Mouse (Mus musculus): ENCODE measurements around the gene Hist1h2ag. TPM values are rescaled to one million over a fixed set of nuclear protein-coding genes. Genes with fewer than 3 reads are reported as not detected.

Gene Hist1h2ag
- polyA plus RNA-seq, 1 experiment from 2014 or later: 82.2 TPM

DNA sequence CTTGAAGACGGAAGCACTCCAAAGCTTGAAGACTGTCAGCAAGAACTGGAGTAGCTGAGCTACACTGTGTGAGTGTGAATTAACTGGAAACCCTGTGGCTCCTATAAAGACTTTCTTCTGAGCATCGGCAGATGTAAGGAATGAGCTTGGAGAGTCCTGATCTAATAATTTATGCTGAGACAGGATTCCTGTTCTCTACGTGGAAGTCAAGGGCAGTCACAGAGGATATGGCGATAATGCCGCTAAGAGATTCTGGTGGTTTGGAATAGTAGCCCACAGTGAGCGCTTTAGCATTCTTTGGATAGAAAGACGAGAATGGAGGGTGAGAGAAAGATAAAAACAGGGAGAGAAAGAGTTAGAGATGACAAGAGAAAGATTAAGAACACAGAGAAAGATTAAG, 34.9 kb downstream of the Hist1h2ag start:
- WGBS: 44% methylated on average over 7 of the region's 7 CpGs
- no peaks in the 10 kb centered on the region for H3K36me3 ChIP-seq (ENCODE audit: insufficient read depth)
- no peak overlapping the region for H3K4me3 ChIP-seq (ENCODE audit: low read depth, low read length)
- DNase-seq (no peak), ATAC-seq (ENCODE audit: insufficient read depth) (no peak)
- TF ChIP-seq CTCF (IDR thresholded peaks at IDR 0.05; ENCODE audit: low read depth): no peak
- no peak overlapping the region for H3K4me2 ChIP-seq
- H3K9me3 ChIP-seq (ENCODE audit: low read depth, low read length): no peaks in the 10 kb centered on the region
- H3K9ac ChIP-seq: no peak overlapping the region
- H3K4me1 ChIP-seq (ENCODE audit: insufficient read depth): no peaks in the 10 kb centered on the region
- H3K27ac ChIP-seq (ENCODE audit: low read depth): no peak overlapping the region
- H3K27me3 ChIP-seq (ENCODE audit: insufficient read depth, low read length): peaks cover 81% of the 10 kb centered on the region

DNA sequence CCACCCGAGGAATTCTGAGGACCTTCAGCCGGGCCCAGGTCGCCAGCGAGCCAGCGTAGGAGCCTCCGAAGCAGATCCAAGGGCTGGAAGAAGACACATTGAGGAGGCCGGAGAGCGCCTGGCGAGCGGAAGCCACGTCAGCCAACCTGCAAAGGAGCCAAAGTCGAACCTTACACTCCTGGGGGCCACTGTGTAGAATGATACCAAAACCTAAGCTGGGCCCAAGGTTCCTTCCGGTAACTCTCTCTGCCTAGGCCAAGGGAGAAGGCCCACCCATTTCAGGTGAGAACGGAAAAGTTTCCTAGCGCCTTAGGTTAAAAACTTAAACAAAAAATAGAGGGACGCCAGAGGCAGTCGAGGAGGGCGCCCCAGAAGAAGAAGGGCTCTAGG, 35.6 kb downstream of the Hist1h2ag start:
- peaks cover 75% of the 10 kb centered on the region for H3K27me3 ChIP-seq (ENCODE audit: insufficient read depth, low read length)
- H3K4me3 ChIP-seq (ENCODE audit: low read depth, low read length): peak overlapping the region; percentile 56
- 2% methylated on average over 18 of the region's 18 CpGs for WGBS
- no peaks in the 10 kb centered on the region for H3K36me3 ChIP-seq (ENCODE audit: insufficient read depth)
- no peak overlapping the region for H3K9ac ChIP-seq
- no peaks in the 10 kb centered on the region for H3K4me1 ChIP-seq (ENCODE audit: insufficient read depth)
- no peaks in the 10 kb centered on the region for H3K9me3 ChIP-seq (ENCODE audit: low read depth, low read length)
- no peak overlapping the region for H3K27ac ChIP-seq (ENCODE audit: low read depth)
- DNase-seq (no peak), ATAC-seq (ENCODE audit: insufficient read depth) (0 out of 2 replicates have a peak, but pooled peaks have one; percentile 5)
- H3K4me2 ChIP-seq: peak overlapping the region; percentile 95
- no peak for TF ChIP-seq CTCF (IDR thresholded peaks at IDR 0.05; ENCODE audit: low read depth)

DNA sequence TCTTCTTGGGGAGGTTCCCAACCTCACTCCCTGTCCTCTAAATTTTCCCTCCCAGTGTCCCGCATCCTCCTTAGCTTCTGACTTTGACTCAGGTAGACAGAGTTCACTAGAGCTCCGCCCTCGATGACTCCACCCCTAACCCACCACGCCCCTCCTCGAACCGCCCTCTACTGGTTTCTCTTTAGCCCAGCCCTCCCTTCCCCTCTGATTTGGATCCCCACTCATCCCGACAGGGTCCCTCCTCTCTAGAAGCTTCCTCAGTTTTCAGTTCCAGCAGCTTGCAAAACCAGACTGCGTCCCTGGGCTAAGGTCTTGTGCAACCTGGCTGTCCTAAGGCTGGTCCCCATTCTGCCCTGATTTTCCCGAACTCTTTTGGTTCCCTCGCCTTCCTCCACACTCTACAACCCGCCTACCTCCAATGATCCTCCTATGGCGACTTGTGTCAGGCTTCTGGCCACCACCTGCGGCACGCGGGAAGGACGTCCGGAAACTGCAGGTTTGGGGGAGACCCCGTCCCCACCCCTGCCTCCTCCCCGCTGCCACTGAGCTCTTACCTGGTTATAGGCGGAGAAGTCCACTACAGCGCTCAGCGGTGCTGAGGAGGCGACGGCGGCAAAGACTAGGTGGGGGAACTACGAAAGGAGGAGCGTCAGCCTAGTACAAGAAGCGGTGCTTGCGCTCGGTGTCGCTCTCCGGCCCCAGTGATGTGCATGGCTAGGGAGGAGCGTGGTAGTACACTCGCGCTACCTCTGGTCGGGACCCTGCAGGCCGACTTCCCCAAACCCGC, 36.2 kb downstream of the Hist1h2ag start:
- Histone ChIP-seq H3K4me3 (ENCODE audit: low read depth, low read length) (peak overlapping the region; percentile 56), H3K27ac (ENCODE audit: low read depth) (no peak overlapping the region), H3K9me3 (ENCODE audit: low read depth, low read length) (no peaks in the 10 kb centered on the region), H3K36me3 (ENCODE audit: insufficient read depth) (no peaks in the 10 kb centered on the region), H3K4me2 (peak overlapping the region; percentile 95), H3K4me1 (ENCODE audit: insufficient read depth) (no peaks in the 10 kb centered on the region), H3K27me3 (ENCODE audit: insufficient read depth, low read length) (peaks cover 76% of the 10 kb centered on the region), H3K9ac (peak overlapping the region; percentile 54)
- ATAC-seq (ENCODE audit: insufficient read depth): peak; percentile 94
- peak; percentile 84 for DNase-seq
- peak; percentile 32; the same call in 1 of the 2 replicates for TF ChIP-seq CTCF (IDR thresholded peaks at IDR 0.05; ENCODE audit: low read depth)
- WGBS: under 1% methylated on average over 38 of the region's 38 CpGs

DNA sequence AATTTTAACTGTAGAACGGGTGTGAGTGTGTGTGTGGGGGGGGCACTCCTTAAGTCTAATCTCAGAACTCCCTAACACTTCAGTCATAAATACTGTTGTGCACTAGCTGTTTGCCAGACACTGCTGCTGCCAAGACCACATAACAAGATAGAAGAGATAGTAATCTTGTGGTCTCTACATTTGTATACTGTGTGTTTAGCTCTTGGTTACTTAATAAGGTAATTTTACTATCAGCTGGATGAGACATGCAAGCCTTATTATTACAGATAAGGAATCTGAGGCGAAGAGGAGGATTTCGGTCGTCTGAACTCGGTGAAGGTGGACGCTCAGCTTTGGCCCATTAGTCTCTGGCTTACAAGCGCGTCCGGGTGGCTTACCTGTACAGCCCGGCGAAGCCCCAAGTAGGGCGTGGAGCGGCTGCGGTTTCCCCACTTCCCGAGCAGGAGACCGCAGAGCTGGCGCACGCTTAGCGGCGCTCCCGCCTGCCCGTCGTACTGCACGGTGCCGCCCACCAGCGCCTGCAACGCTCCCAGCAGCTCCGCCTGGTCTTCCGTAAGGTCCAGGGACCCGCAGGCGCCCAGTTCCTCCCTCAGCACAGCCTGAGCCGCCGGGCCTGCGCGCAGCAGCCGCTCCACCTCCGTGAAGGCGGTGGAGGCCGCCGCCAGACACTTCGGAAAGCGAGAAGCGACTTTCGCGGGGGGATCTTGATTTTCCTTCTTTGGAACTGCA, 37.0 kb downstream of the Hist1h2ag start:
- no peak for TF ChIP-seq CTCF (IDR thresholded peaks at IDR 0.05; ENCODE audit: low read depth)

DNA sequence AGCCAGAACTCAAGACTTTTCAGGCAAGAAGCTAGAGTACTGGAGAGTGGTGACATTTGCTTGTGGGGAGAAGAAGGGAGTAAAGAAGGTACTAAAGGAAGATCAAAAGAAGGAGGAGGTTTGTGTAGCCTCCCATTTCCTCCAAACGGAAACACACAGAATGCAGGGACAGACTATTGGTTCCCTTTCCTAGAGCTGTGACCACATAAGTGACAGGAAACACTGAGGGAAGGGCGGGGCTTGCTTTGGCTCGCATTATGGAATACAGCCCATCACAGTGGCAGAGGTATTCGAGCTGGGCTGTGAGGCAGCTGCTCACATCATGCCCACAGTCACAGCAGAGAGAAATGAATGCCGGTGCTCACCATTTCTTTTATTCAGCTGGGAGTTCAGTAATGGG, 40.9 kb downstream of the Hist1h2ag start:
- ATAC-seq (ENCODE audit: insufficient read depth): no peak
- 23% methylated on average over 5 of the region's 5 CpGs for WGBS

More for the DNA sequence above, 37.0 kb downstream of the Hist1h2ag start:
- WGBS: under 1% methylated on average over 45 of the region's 45 CpGs
- Histone ChIP-seq H3K27ac (ENCODE audit: low read depth) (no peak overlapping the region), H3K9ac (peak overlapping the region; percentile 54), H3K27me3 (ENCODE audit: insufficient read depth, low read length) (peaks cover 79% of the 10 kb centered on the region), H3K9me3 (ENCODE audit: low read depth, low read length) (no peaks in the 10 kb centered on the region), H3K4me3 (ENCODE audit: low read depth, low read length) (peak overlapping the region; percentile 56), H3K4me2 (peak overlapping the region; percentile 95), H3K4me1 (ENCODE audit: insufficient read depth) (no peaks in the 10 kb centered on the region), H3K36me3 (ENCODE audit: insufficient read depth) (no peaks in the 10 kb centered on the region)
- peak; percentile 78 for DNase-seq
- ATAC-seq (ENCODE audit: insufficient read depth): peak; percentile 92

DNA sequence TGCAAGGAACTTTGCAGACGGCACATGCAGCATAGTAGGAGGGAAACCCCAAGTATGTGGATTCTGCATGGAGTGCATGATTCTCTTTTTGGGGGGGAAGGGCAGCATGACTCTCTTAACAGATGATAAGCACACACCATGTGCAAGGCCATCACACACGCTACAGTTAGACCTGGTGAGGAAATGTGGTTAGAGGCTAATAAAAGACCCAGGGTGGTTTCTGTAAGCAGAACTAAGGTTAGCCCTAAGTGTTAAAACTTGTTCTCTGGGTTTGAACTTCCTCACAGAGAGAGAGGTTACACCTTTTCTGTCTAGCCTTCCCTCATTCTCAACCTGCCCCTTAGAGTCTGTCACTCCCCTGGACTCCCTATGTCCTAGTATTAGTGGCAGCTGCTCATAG, 41.4 kb downstream of the Hist1h2ag start:
- ATAC-seq (ENCODE audit: insufficient read depth) (no peak), DNase-seq (no peak)
- no peak for TF ChIP-seq CTCF (IDR thresholded peaks at IDR 0.05; ENCODE audit: low read depth)
- peaks cover 80% of the 10 kb centered on the region for H3K27me3 ChIP-seq (ENCODE audit: insufficient read depth, low read length)
- no peaks in the 10 kb centered on the region for H3K9me3 ChIP-seq (ENCODE audit: low read depth, low read length)
- no peak overlapping the region for H3K27ac ChIP-seq (ENCODE audit: low read depth)
- H3K4me1 ChIP-seq (ENCODE audit: insufficient read depth): no peaks in the 10 kb centered on the region; the same call in 1 of the 2 replicates
- H3K4me3 ChIP-seq (ENCODE audit: low read depth, low read length): no peak overlapping the region
- H3K4me2 ChIP-seq: 0 out of 2 replicates have a peak overlapping the region, but pooled peaks have one; percentile 21
- H3K36me3 ChIP-seq (ENCODE audit: insufficient read depth): no peaks in the 10 kb centered on the region
- no peak overlapping the region for H3K9ac ChIP-seq
- 52% methylated on average over 2 of the region's 2 CpGs for WGBS

More for the DNA sequence above, 40.9 kb downstream of the Hist1h2ag start:
- no peaks in the 10 kb centered on the region; the same call in 1 of the 2 replicates for H3K4me1 ChIP-seq (ENCODE audit: insufficient read depth)
- no peak overlapping the region for H3K27ac ChIP-seq (ENCODE audit: low read depth)
- 0 out of 2 replicates have a peak overlapping the region, but pooled peaks have one; percentile 21 for H3K4me2 ChIP-seq
- no peak overlapping the region for H3K9ac ChIP-seq
- no peaks in the 10 kb centered on the region for H3K36me3 ChIP-seq (ENCODE audit: insufficient read depth)
- H3K27me3 ChIP-seq (ENCODE audit: insufficient read depth, low read length): peaks cover 79% of the 10 kb centered on the region
- DNase-seq: peak; percentile 65
- TF ChIP-seq CTCF (IDR thresholded peaks at IDR 0.05; ENCODE audit: low read depth): no peak
- no peak overlapping the region for H3K4me3 ChIP-seq (ENCODE audit: low read depth, low read length)
- H3K9me3 ChIP-seq (ENCODE audit: low read depth, low read length): no peaks in the 10 kb centered on the region

DNA sequence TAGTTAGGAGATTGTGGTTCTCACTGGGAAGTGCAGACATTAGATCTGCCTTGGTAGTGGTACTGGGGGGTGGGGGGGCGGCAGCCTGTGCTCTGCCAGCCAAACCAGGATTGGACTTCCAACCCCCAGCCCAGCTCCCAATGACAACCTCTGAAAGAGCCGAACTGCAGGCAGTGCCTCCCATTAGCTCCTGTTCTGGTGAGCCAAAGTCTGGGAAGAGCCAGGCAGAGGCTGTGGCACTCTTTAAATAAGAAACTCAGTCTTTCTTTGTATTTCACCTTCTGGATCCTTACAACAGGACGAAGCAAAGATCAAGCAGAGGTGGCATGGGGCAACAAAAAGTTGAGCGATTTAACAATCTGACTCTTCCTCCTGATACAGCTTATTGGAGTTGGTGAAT, 43.6 kb downstream of the Hist1h2ag start:
- Histone ChIP-seq H3K27me3 (ENCODE audit: insufficient read depth, low read length) (peaks cover 73% of the 10 kb centered on the region), H3K9ac (no peak overlapping the region), H3K4me1 (ENCODE audit: insufficient read depth) (no peaks in the 10 kb centered on the region; the same call in 1 of the 2 replicates), H3K27ac (ENCODE audit: low read depth) (no peak overlapping the region), H3K36me3 (ENCODE audit: insufficient read depth) (no peaks in the 10 kb centered on the region), H3K4me3 (ENCODE audit: low read depth, low read length) (no peak overlapping the region), H3K9me3 (ENCODE audit: low read depth, low read length) (no peaks in the 10 kb centered on the region), H3K4me2 (no peak overlapping the region)
- WGBS: 36% methylated on average over 4 of the region's 4 CpGs
- ATAC-seq (ENCODE audit: insufficient read depth) (no peak), DNase-seq (no peak)
- TF ChIP-seq CTCF (IDR thresholded peaks at IDR 0.05; ENCODE audit: low read depth): no peak

Data from lung, embryonic 14.5 days (tissue).